Mouse (Mus musculus): ENCODE measurements around the gene Cnpy3.
"Not testable (repeated sequence)": the region's sequence is repeated elsewhere in the genome, so short reads cannot be mapped to it uniquely, and the experiment has no call there.

Gene Cnpy3

DNA sequence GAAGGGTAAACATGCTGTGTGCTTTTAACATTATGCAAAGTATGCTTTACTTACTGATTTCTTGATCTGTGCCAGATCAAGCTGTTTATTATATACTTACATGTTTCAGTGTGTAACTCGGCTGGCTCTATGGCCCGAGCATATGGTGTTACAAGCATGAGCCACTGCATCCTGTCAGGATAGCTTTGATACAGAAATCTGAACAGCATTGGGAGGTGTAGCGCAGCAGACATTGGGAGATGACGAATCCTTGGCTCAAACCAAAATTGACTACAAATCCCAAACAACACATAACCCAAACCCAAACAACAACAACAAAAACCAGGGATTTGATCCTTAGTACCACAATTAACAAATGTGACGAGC lies 20.0 kb upstream of the Cnpy3 start:
- peak overlapping the region; percentile 98 for H3K4me3 ChIP-seq (replicated peaks; ENCODE audit: low read length)

DNA sequence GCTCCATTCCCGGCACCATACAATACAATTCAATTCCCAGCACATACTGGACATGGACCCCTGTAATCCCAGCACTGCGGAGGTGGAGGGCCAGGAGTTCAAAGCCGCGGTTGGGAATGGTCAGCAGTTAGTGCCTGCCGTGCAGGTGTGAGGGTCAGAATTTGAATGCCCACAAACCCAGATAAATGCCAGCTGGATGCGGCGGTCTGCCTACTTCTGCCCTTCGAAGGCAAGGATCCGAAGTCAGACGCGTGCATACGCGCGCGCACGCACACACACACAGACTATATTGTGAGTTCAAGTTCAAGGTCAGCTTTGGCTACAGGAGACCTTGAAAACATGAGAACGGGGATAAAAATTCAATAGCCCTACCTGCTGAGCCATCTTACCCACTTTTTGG lies 19.6 kb upstream of the Cnpy3 start:
- Histone ChIP-seq H3K9me3 (ENCODE audit: low read length) (no peaks in the 10 kb centered on the region), H3K4me3 (replicated peaks; ENCODE audit: low read length) (peak overlapping the region; percentile 98), H3K4me1 (replicated peaks; ENCODE audit: low read depth, low read length) (peaks cover 55% of the 10 kb centered on the region), H3K27me3 (ENCODE audit: insufficient read depth, low read length) (peaks cover 5% of the 10 kb centered on the region; the same call in 1 of the 2 replicates), H3K36me3 (ENCODE audit: insufficient read depth, low read length) (peaks cover 28% of the 10 kb centered on the region)
- TF ChIP-seq CTCF (conservative IDR thresholded peaks at IDR 0.05; ENCODE audit: low read length) (no peak), NANOG (IDR thresholded peaks at IDR 0.05; ENCODE audit: borderline replicate concordance, low read length) (no peak), POU5F1 (IDR thresholded peaks at IDR 0.05; ENCODE audit: borderline replicate concordance, low read length) (no peak)

More for the DNA sequence above, 20.0 kb upstream of the Cnpy3 start:
- peaks cover 5% of the 10 kb centered on the region; the same call in 1 of the 2 replicates for H3K27me3 ChIP-seq (ENCODE audit: insufficient read depth, low read length)
- peaks cover 32% of the 10 kb centered on the region for H3K36me3 ChIP-seq (ENCODE audit: insufficient read depth, low read length)
- H3K9me3 ChIP-seq (ENCODE audit: low read length): no peaks in the 10 kb centered on the region
- H3K4me1 ChIP-seq (replicated peaks; ENCODE audit: low read depth, low read length): peaks cover 55% of the 10 kb centered on the region
- TF ChIP-seq POU5F1 (IDR thresholded peaks at IDR 0.05; ENCODE audit: borderline replicate concordance, low read length): no peak
- no peak for TF ChIP-seq NANOG (IDR thresholded peaks at IDR 0.05; ENCODE audit: borderline replicate concordance, low read length)

DNA sequence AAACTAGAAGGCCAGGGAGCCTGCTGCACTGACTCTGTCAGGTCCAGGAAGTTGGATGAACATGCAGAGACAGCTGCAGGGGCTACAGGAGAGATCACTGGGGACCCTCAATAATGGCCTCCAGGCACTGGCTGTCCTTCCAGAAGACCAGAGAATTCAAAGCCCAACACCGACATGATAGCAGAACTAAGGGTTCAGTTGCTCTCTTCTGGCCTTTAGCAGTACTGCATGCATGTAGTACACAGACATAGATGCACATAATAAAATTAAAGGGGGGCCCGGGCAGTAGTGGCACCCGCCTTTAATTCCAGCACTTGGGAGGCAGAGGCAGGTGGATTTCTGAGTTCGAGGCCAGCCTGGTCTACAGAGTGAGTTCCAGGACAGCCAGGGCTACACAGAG lies 19.0 kb upstream of the Cnpy3 start:
- Histone ChIP-seq H3K9me3 (ENCODE audit: low read length) (no peaks in the 10 kb centered on the region), H3K4me3 (replicated peaks; ENCODE audit: low read length) (no peak overlapping the region), H3K27me3 (ENCODE audit: insufficient read depth, low read length) (peaks cover 5% of the 10 kb centered on the region; the same call in 1 of the 2 replicates), H3K36me3 (ENCODE audit: insufficient read depth, low read length) (peaks cover 22% of the 10 kb centered on the region), H3K4me1 (replicated peaks; ENCODE audit: low read depth, low read length) (peaks cover 51% of the 10 kb centered on the region)
- peak; percentile 16; the same call in 1 of the 2 replicates for TF ChIP-seq CTCF (conservative IDR thresholded peaks at IDR 0.05; ENCODE audit: low read length)
- TF ChIP-seq NANOG (IDR thresholded peaks at IDR 0.05; ENCODE audit: borderline replicate concordance, low read length): no peak
- TF ChIP-seq POU5F1 (IDR thresholded peaks at IDR 0.05; ENCODE audit: borderline replicate concordance, low read length): no peak

DNA sequence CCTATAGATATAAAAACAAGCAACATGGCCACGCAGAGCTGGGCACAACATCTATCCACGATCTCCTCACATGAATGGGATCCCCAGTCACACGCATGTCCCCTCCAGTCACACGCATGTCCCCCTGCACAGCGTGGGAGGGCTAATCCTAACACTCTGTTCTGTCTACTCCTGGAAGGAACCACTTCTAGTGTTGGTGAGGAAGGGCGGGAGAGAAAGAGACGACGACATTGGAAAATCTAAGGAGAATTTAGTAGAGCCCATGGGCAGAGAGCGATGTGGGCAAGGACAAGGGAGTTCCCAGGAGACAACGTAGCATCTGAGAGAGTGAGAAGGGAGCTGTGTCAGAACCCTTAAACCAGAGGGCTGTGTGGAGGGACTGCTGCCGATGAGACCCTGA lies 18.5 kb upstream of the Cnpy3 start:
- Histone ChIP-seq H3K27me3 (ENCODE audit: insufficient read depth, low read length) (peaks cover 5% of the 10 kb centered on the region; the same call in 1 of the 2 replicates), H3K36me3 (ENCODE audit: insufficient read depth, low read length) (peaks cover 17% of the 10 kb centered on the region), H3K4me3 (replicated peaks; ENCODE audit: low read length) (no peak overlapping the region), H3K4me1 (replicated peaks; ENCODE audit: low read depth, low read length) (peaks cover 46% of the 10 kb centered on the region), H3K9me3 (ENCODE audit: low read length) (no peaks in the 10 kb centered on the region)
- TF ChIP-seq NANOG (IDR thresholded peaks at IDR 0.05; ENCODE audit: borderline replicate concordance, low read length) (no peak), CTCF (conservative IDR thresholded peaks at IDR 0.05; ENCODE audit: low read length) (no peak), POU5F1 (IDR thresholded peaks at IDR 0.05; ENCODE audit: borderline replicate concordance, low read length) (no peak)

DNA sequence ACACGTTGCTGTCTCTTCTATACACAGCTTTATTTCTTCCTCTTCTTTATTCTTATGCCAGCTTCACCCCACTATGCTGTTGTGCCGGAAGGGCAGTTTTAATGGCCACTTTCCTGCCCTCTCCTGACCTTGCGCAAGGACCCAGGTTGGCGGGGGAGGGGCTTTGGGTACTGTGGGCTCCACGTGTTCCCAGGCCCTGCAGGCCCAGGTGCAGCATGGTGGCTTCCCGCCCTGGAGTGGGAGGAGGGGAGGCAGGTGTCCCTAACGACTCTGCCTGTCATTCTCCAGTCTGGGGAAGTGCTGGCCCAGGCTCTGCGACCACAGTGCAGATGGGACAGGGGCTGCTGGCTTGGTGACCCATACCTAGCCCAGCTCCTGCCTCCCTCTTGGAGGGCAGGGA lies 15.9 kb upstream of the Cnpy3 start:
- TF ChIP-seq NANOG (IDR thresholded peaks at IDR 0.05; ENCODE audit: borderline replicate concordance, low read length) (no peak), CTCF (conservative IDR thresholded peaks at IDR 0.05; ENCODE audit: low read length) (no peak), POU5F1 (IDR thresholded peaks at IDR 0.05; ENCODE audit: borderline replicate concordance, low read length) (no peak)

DNA sequence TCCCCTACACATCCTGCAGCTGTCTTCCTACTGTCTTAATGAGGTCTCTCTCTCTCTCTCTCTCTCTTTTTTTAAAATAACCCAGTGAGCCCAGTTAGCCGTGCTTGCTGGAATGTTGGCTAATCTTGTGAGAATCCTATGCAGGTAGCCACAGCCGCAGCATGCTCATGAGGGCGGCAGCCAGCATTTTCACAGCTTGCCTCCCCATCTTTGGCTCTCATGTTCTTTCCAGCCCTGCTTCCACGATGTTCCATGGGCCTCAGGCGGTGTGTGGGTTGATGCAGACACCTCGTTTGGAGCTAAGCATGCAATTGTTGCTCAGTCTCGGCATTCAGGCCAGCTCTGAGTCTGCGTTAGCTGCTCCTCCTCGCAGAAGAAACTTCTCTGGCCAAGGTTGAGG lies 12.9 kb upstream of the Cnpy3 start:
- H3K9me3 ChIP-seq (ENCODE audit: low read length); H3K27me3 ChIP-seq (ENCODE audit: insufficient read depth, low read length); H3K36me3 ChIP-seq (ENCODE audit: insufficient read depth, low read length); H3K4me3 ChIP-seq (replicated peaks; ENCODE audit: low read length): not testable (repeated sequence)
- peaks cover 17% of the 10 kb centered on the region for H3K4me1 ChIP-seq (replicated peaks; ENCODE audit: low read depth, low read length)

More for the DNA sequence above, 15.9 kb upstream of the Cnpy3 start:
- Histone ChIP-seq H3K36me3 (ENCODE audit: insufficient read depth, low read length) (no peaks in the 10 kb centered on the region), H3K4me3 (replicated peaks; ENCODE audit: low read length) (peak overlapping the region; percentile 50), H3K9me3 (ENCODE audit: low read length) (no peaks in the 10 kb centered on the region), H3K27me3 (ENCODE audit: insufficient read depth, low read length) (peaks cover 5% of the 10 kb centered on the region; the same call in 1 of the 2 replicates), H3K4me1 (replicated peaks; ENCODE audit: low read depth, low read length) (peaks cover 34% of the 10 kb centered on the region)

DNA sequence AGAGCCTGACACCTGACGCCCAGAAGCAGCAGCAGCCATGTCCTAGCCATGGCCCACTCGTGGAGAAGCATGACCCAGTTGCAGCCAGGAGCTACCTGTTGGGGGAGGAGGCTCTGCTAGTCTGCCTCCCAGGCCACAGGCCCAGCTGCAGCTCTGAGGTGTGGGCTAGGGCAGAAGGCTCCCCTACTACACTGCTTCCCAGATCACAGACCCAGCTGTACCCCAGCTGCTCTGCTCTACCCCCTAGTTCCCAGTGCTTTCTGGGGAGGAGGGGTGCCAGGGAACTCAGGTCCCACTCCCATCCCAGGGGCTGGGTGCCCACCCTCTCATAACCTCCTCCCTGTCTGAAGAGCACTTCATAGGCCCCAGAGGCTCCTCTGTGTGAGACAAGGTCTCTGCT lies 11.5 kb upstream of the Cnpy3 start, which contains the start of gene Ptcra:
Gene Ptcra (minus strand): TSS at position 169 of the 400 bp plus-strand sequence.
- no peaks in the 10 kb centered on the region for H3K9me3 ChIP-seq (ENCODE audit: low read length)

DNA sequence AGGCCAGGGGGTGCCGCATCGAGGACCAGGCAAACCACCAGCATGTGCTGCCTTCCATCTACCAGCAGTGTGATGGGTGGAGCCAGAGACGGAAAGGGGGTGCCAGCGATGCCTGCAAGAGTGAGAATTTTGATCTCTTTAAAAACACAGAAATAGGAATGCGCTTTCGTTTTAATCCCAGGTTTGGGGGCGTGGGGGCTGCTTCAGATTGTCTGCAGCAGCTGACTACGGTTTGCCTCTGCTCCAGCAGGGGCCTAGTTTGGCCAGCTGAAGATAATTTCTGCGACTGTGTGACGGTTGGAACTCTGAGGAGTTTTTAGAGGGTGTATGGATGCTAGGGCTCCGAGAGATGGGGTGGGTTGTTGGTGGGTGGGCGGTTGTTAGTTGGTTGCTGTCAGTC lies 6.7 kb upstream of the Cnpy3 start:
- H3K4me3 ChIP-seq (replicated peaks; ENCODE audit: low read length): no peak overlapping the region
- peaks cover 22% of the 10 kb centered on the region for H3K4me1 ChIP-seq (replicated peaks; ENCODE audit: low read depth, low read length)
- H3K9me3 ChIP-seq (ENCODE audit: low read length): no peaks in the 10 kb centered on the region
- 0 out of 2 replicates have a peak, but pooled peaks cover 6% of the 10 kb centered on the region for H3K27me3 ChIP-seq (ENCODE audit: insufficient read depth, low read length)
- TF ChIP-seq POU5F1 (IDR thresholded peaks at IDR 0.05; ENCODE audit: borderline replicate concordance, low read length) (no peak), CTCF (conservative IDR thresholded peaks at IDR 0.05; ENCODE audit: low read length) (no peak), NANOG (IDR thresholded peaks at IDR 0.05; ENCODE audit: borderline replicate concordance, low read length) (no peak)
- no peaks in the 10 kb centered on the region for H3K36me3 ChIP-seq (ENCODE audit: insufficient read depth, low read length)

More for the DNA sequence above, 11.5 kb upstream of the Cnpy3 start, which contains the start of gene Ptcra:
- no peaks in the 10 kb centered on the region for H3K36me3 ChIP-seq (ENCODE audit: insufficient read depth, low read length)
- no peaks in the 10 kb centered on the region for H3K27me3 ChIP-seq (ENCODE audit: insufficient read depth, low read length)
- H3K4me1 ChIP-seq (replicated peaks; ENCODE audit: low read depth, low read length): peaks cover 20% of the 10 kb centered on the region
- peak within 1 kb of the TSS; percentile 23; the same call in 1 of the 2 replicates for H3K4me3 ChIP-seq (replicated peaks; ENCODE audit: low read length)
- TF ChIP-seq CTCF (conservative IDR thresholded peaks at IDR 0.05; ENCODE audit: low read length) (no peak), POU5F1 (IDR thresholded peaks at IDR 0.05; ENCODE audit: borderline replicate concordance, low read length) (no peak), NANOG (IDR thresholded peaks at IDR 0.05; ENCODE audit: borderline replicate concordance, low read length) (no peak)

DNA sequence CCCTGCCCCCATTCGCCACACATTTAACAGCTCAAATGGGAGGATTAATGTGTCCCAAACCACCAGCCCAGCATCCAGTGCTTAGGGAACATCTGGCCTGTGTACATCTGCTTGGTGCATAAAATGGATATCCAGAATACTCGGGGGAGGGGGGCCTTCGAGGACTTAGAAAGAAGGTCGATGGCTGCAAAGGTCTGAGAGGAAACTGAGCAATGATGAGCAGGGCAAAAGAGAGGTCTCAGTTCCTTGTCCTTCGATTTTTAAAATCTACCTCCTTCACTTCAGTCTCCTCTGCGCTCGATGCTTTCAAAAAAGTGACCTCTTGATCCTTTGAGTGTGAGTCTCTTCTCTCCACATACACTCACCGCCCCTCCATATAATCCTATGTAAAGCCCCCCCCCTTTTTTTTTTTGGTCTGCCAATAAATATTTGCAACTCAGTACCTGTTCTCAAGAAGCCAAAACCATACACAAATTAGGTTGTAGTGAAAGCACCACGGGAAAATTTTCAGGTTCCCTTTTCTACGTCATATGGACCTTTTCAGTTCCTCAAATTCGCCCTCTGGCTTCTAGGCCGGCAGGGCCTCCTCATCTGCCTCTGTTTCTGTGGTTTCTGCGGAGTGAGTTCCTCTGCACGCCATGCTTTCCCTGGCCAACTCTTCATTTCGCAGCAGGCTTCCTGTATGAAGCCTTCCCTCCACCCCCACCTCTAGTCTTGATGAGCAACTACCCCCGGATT lies 789 bp downstream of the Cnpy3 start:
- peak overlapping the region; percentile 91 for H3K4me3 ChIP-seq (replicated peaks; ENCODE audit: low read length)
- H3K4me1 ChIP-seq (replicated peaks; ENCODE audit: low read depth, low read length): peaks cover 48% of the 10 kb centered on the region
- no peaks in the 10 kb centered on the region for H3K9me3 ChIP-seq (ENCODE audit: low read length)
- TF ChIP-seq NANOG (IDR thresholded peaks at IDR 0.05; ENCODE audit: borderline replicate concordance, low read length) (no peak), CTCF (conservative IDR thresholded peaks at IDR 0.05; ENCODE audit: low read length) (no peak), POU5F1 (IDR thresholded peaks at IDR 0.05; ENCODE audit: borderline replicate concordance, low read length) (no peak)
- H3K36me3 ChIP-seq (ENCODE audit: insufficient read depth, low read length): peaks cover 36% of the 10 kb centered on the region
- H3K27me3 ChIP-seq (ENCODE audit: insufficient read depth, low read length): no peaks in the 10 kb centered on the region

All from E14TG2a.4 (cell line).